Mouse (Mus musculus) heart, adult 2 months (tissue): Measurements from ENCODE around the gene Ercc6l. TPM values are rescaled to one million over a fixed set of nuclear protein-coding genes. Genes with fewer than 3 reads are reported as not detected.

ENCODE experiments used
- DNase-seq, 2 experiments: peaks; one replicate each; pipeline ENCODE4 v3.0.0; 2021
- H3K27ac ChIP-seq: fragments of 200-600 bp; 2 replicates; pipeline ENCODE4 v1.8.1; 2022
- H3K27me3 ChIP-seq: fragments of 200-500 bp; 2 replicates; pipeline ENCODE4 v1.6.1; 2012; ENCODE audit warnings: mild to moderate bottlenecking, low read length, inconsistent platforms, mixed read lengths; ENCODE audit not compliant: control insufficient read depth, insufficient read depth
- H3K36me3 ChIP-seq: fragments of 200-500 bp; 2 replicates; pipeline ENCODE4 v1.6.1; 2012; ENCODE audit warnings: low read length, inconsistent platforms; ENCODE audit not compliant: control insufficient read depth, insufficient read depth
- H3K4me1 ChIP-seq: fragments of 200-500 bp; 2 replicates; pipeline ENCODE4 v1.6.1; 2011; ENCODE audit warnings: low read length; ENCODE audit not compliant: control insufficient read depth, insufficient read depth
- H3K4me3 ChIP-seq: fragments of 200-600 bp; 2 replicates; pipeline ENCODE4 v1.8.1; 2022
- H3K79me2 ChIP-seq: fragments of 200-500 bp; replicated peaks from 2 replicates; pipeline ENCODE4 v1.6.1; 2012; ENCODE audit warnings: mild to moderate bottlenecking, inconsistent platforms, low read length, moderate library complexity, mixed read lengths; ENCODE audit not compliant: control insufficient read depth, insufficient read depth
- H3K9ac ChIP-seq: fragments of 200-500 bp; 2 replicates; pipeline ENCODE4 v1.6.1; 2012; ENCODE audit warnings: low read depth, mild to moderate bottlenecking, control low read depth, inconsistent platforms, low read length, mixed read lengths
- CTCF ChIP-seq: fragments of 200-600 bp; IDR thresholded peaks from 2 replicates; pipeline ENCODE4 v1.8.1; 2022; ENCODE audit warnings: antibody characterized with exemption, mild to moderate bottlenecking, moderate library complexity
- EP300 ChIP-seq: fragments of 200-500 bp; IDR thresholded peaks from 2 replicates; pipeline ENCODE4 v1.6.1; 2011; ENCODE audit warnings: low read depth, low read length, control low read depth; ENCODE audit not compliant: insufficient read depth
- POLR2A ChIP-seq: fragments of 200-500 bp; IDR thresholded peaks from 2 replicates; pipeline ENCODE4 v1.6.1; 2011; ENCODE audit warnings: mild to moderate bottlenecking, low read depth, low read length, control low read depth; ENCODE audit not compliant: insufficient read depth
- WGBS: fragments of 180-500 bp; shearing (Covaris S2); methylation state at CpG from one replicate; pipeline ENCODE4 v1.1.7; 2018; 5-methylcytosine and 5-hydroxymethylcytosine counted together
- intact Hi-C: fragments of 180-260 bp; cut with DNase I; formaldehyde crosslinking; loops from one replicate; pipeline ENCODE4 v1.15.1; 2025
- polyA plus RNA-seq: library from polyadenylated mRNA; depleted of rRNA; stranded (reverse); fragments of >200 nt; gene quantifications from 2 replicates; pipeline ENCODE4 v1.2.3, GENCODE M21; 2012
- total RNA-seq, 2 experiments: library from RNA; stranded (reverse); gene quantifications; 2 replicates each; pipeline ENCODE4 v1.2.3; 2021

Gene Ercc6l
- total and polyA plus RNA-seq, 3 experiments = 0.10 to 0.36 (median 0.34) TPM

- no peak overlapping the region for H3K4me3 ChIP-seq
- H3K36me3 ChIP-seq = peaks cover 10% of the 10 kb centered on the region
- no peaks in the 10 kb centered on the region for H3K79me2 ChIP-seq
- intact Hi-C loops = no loop called here
- no peaks in the 10 kb centered on the region for H3K4me1 ChIP-seq
- no peak for DNase-seq
- H3K9ac ChIP-seq = no peak overlapping the region
- TF ChIP-seq CTCF (no peak), EP300 (no peak), POLR2A (no peak)
- no peaks in the 10 kb centered on the region for H3K27me3 ChIP-seq
- H3K27ac ChIP-seq = no peak overlapping the region
These were observed 25.7 kb upstream of the Ercc6l start for GRCm38 (mm10) chrX:102182575-102182974.

DNA sequence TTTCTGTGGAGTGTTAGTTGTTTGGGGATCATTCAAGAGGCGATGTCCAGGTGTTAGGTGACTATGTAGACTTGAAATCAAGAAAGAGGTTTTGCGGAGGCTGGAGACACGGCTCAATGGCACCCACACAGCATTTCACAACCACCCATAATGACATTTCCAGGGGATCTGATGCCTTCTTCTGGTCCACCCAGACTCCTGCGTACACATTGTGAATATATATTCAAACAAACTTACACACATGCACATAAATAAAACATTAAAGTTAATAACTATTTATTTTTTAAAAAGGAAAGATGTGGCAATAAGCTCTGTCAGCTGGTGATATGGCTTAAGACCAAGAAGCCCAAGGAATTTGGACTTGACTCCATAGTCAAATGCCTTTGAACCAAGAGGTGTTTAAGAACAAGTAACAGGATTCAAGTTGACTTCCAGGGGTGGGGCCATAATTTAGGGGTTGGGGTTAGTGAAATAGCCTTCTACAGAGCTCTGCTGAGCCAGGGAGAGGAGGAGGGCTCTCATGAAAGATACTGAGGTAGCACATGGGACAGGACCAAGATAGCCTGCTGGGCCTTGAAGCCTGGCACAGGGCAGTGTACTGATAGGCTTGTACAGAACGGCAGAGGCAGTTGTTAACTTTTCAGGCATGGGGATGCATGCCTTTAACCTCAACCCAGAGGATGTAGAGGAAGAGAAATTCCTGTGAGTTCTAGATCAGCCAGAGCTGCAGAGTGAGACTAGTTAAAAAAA lies 18.8 kb upstream of the Ercc6l start:
- Histone ChIP-seq H3K36me3 (no peaks in the 10 kb centered on the region), H3K4me1 (no peaks in the 10 kb centered on the region), H3K79me2 (no peaks in the 10 kb centered on the region), H3K27me3 (no peaks in the 10 kb centered on the region), H3K4me3 (no peak overlapping the region), H3K9ac (no peak overlapping the region), H3K27ac (no peak overlapping the region)
- DNase-seq = no peak
- 75% methylated on average over 5 of the region's 5 CpGs for WGBS
- intact Hi-C loops = no loop called here
- TF ChIP-seq CTCF (no peak), POLR2A (no peak), EP300 (no peak)

GRCm38 (mm10) chrX:102170900-102171299 lies 14.0 kb upstream of the Ercc6l start:
- Histone ChIP-seq H3K27ac (no peak overlapping the region), H3K9ac (no peak overlapping the region), H3K79me2 (no peaks in the 10 kb centered on the region), H3K27me3 (no peaks in the 10 kb centered on the region), H3K36me3 (no peaks in the 10 kb centered on the region), H3K4me1 (no peaks in the 10 kb centered on the region; the same call in 1 of the 2 replicates), H3K4me3 (no peak overlapping the region)
- no peak for DNase-seq
- intact Hi-C loops = no loop called here
- 30% methylated on average over 3 of the region's 3 CpGs for WGBS
- TF ChIP-seq CTCF (no peak), EP300 (no peak), POLR2A (no peak)

DNA sequence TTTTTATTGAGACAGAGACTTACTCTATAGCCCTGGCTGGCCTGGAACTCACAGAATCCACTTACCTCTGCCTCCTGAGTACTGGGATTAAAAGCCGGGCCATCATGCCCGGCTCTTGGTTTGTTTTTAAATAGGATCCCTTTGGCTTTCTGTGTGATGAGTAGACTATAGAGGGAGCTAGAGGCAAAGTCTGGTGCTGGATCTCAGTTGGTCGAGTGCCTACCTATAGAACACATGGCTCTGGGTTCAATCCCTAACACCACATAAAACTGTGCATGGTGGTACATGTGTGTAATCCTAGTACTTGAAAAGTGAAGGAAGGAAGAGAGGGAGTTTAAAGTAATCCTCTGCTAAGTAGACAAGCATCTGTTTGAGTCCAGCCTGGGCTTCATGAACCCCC lies 13.2 kb upstream of the Ercc6l start:
- Histone ChIP-seq H3K36me3 (no peaks in the 10 kb centered on the region), H3K4me1 (no peaks in the 10 kb centered on the region; the same call in 1 of the 2 replicates), H3K27ac (no peak overlapping the region), H3K9ac (no peak overlapping the region), H3K27me3 (no peaks in the 10 kb centered on the region), H3K79me2 (no peaks in the 10 kb centered on the region), H3K4me3 (no peak overlapping the region)
- 65% methylated on average over 3 of the region's 3 CpGs for WGBS
- no peak for TF ChIP-seq POLR2A
- TF ChIP-seq CTCF = no peak
- no peak for TF ChIP-seq EP300
- intact Hi-C loops = no loop called here
- DNase-seq = no peak

- Histone ChIP-seq H3K4me1 (no peaks in the 10 kb centered on the region; the same call in 1 of the 2 replicates), H3K27me3 (no peaks in the 10 kb centered on the region), H3K4me3 (no peak overlapping the region), H3K79me2 (no peaks in the 10 kb centered on the region), H3K9ac (no peak overlapping the region), H3K27ac (no peak overlapping the region), H3K36me3 (no peaks in the 10 kb centered on the region)
- TF ChIP-seq CTCF (no peak), EP300 (no peak)
- intact Hi-C loops = no loop called here
- 79% methylated on average over 1 of the region's 1 CpGs for WGBS
- no peak for DNase-seq
These were observed 12.8 kb upstream of the Ercc6l start for GRCm38 (mm10) chrX:102169724-102170123.

GRCm38 (mm10) chrX:102166986-102167385 lies 10.1 kb upstream of the Ercc6l start:
- Histone ChIP-seq H3K27ac (no peak overlapping the region), H3K4me1 (no peaks in the 10 kb centered on the region; the same call in 1 of the 2 replicates), H3K79me2 (no peaks in the 10 kb centered on the region), H3K27me3 (no peaks in the 10 kb centered on the region), H3K36me3 (no peaks in the 10 kb centered on the region), H3K9ac (no peak overlapping the region), H3K4me3 (no peak overlapping the region)
- TF ChIP-seq CTCF (no peak), EP300 (no peak), POLR2A (no peak)
- intact Hi-C loops = no loop called here
- WGBS = 41% methylated on average over 6 of the region's 6 CpGs
- DNase-seq = peak in 1 of 2 experiments; percentile 8
